Mouse (Mus musculus) liver, adult 2 months (tissue): ENCODE results near the gene Sdk2.

Experiments used
- CTCF ChIP-seq: fragments of 200-500 bp; IDR thresholded peaks from 2 replicates; pipeline ENCODE4 v1.5.1; 2011; ENCODE audit warnings: low read depth, low read length, control low read depth
- POLR2A ChIP-seq: fragments of 200-500 bp; IDR thresholded peaks from 2 replicates; pipeline ENCODE4 v1.6.1; 2011; ENCODE audit warnings: low read length, control low read depth; ENCODE audit not compliant: insufficient read depth; ENCODE audit errors: extremely low read depth

DNA sequence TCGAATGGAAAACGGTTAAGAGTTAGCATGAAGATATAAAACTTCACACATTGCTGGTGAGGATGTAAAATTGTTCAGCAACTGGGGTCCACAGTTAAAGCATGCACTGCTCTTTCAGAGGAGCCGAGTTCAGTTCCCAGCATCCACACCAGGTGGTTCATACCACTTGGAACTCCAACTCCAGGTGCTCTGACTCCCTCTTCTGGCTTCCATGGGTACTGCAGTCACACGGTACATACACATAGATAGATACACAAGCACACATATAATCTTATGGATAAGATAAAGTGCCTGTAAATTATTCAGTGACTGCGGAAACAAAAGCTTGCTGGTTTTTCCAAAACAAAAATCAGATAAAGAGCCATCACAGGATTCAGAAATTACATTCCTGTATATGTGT, 19.9 kb downstream of the Sdk2 start:
- no peak for TF ChIP-seq POLR2A
- no peak for TF ChIP-seq CTCF
